Mouse (Mus musculus) layer of hippocampus, postnatal 36 days (tissue): ENCODE measurements around the gene Mlh3. TPM values are rescaled to one million over a fixed set of nuclear protein-coding genes. Genes with fewer than 3 reads are reported as not detected.
A peak's percentile ranks its signal among the peaks of the same experiment; 100 is the strongest.

Experiments used
- DNase-seq, 2 experiments: peaks; one replicate each; pipeline ENCODE4 v3.0.0; 2022
- total RNA-seq, 2 experiments: library from RNA; stranded (reverse); gene quantifications; 2 replicates each; pipeline ENCODE4 v1.2.3; 2021

The Mlh3 gene
- total RNA-seq, 2 experiments from 2014 or later, result 19.7 to 20.3 TPM

- no peak for DNase-seq
Observed at GRCm38 (mm10) chr12:85227227-85227626, 43.2 kb downstream of the Mlh3 start.

GRCm38 (mm10) chr12:85219905-85220290, 50.5 kb downstream of the Mlh3 start:
- peak in 1 of 2 experiments; percentile 6 for DNase-seq

- DNase-seq, result peak; percentile 99
Observed at GRCm38 (mm10) chr12:85219236-85219904, 51.0 kb downstream of the Mlh3 start, which contains the start of gene Eif2b2. Eif2b2 (plus strand) TSS chr12:85219481.

GRCm38 (mm10) chr12:85217733-85218310, 52.6 kb downstream of the Mlh3 start:
- DNase-seq, result no peak

GRCm38 (mm10) chr12:85215031-85215430, 55.4 kb downstream of the Mlh3 start:
- no peak for DNase-seq

GRCm38 (mm10) chr12:85208687-85209199, 61.7 kb downstream of the Mlh3 start:
- no peak for DNase-seq

- no peak for DNase-seq
Observed at GRCm38 (mm10) chr12:85205425-85205824, 65.0 kb downstream of the Mlh3 start.

GRCm38 (mm10) chr12:85204105-85204504, 66.3 kb downstream of the Mlh3 start:
- no peak for DNase-seq

- DNase-seq, result no peak
Observed at GRCm38 (mm10) chr12:85203699-85204098, 66.7 kb downstream of the Mlh3 start.

GRCm38 (mm10) chr12:85202191-85202590, 68.2 kb downstream of the Mlh3 start:
- no peak for DNase-seq

GRCm38 (mm10) chr12:85201830-85202147, 68.6 kb downstream of the Mlh3 start:
- no peak for DNase-seq

GRCm38 (mm10) chr12:85200929-85201829, 69.2 kb downstream of the Mlh3 start:
- no peak for DNase-seq

- DNase-seq, result no peak
Observed at GRCm38 (mm10) chr12:85199954-85200353, 70.4 kb downstream of the Mlh3 start.

- no peak for DNase-seq
Observed at GRCm38 (mm10) chr12:85197936-85198335, 72.5 kb downstream of the Mlh3 start.

- DNase-seq, result no peak
Observed at GRCm38 (mm10) chr12:85197371-85197770, 73.0 kb downstream of the Mlh3 start.

GRCm38 (mm10) chr12:85196191-85196590, 74.2 kb downstream of the Mlh3 start:
- no peak for DNase-seq

- DNase-seq, result no peak
Observed at GRCm38 (mm10) chr12:85195086-85195485, 75.3 kb downstream of the Mlh3 start.

GRCm38 (mm10) chr12:85194623-85195018, 75.8 kb downstream of the Mlh3 start:
- DNase-seq, result no peak

GRCm38 (mm10) chr12:85193923-85194622, 76.3 kb downstream of the Mlh3 start:
- no peak for DNase-seq

GRCm38 (mm10) chr12:85193146-85193545, 77.3 kb downstream of the Mlh3 start:
- no peak for DNase-seq

GRCm38 (mm10) chr12:85192461-85193108, 77.8 kb downstream of the Mlh3 start:
- DNase-seq, result no peak

- no peak for DNase-seq
Observed at GRCm38 (mm10) chr12:85190290-85190689, 80.1 kb downstream of the Mlh3 start.
